Comparison of ENCODE assay signal across 9 mouse cellular contexts in genomic region chr5:90771880-90772653, GRCm38 (mm10). TPM values are rescaled to one million over a fixed set of nuclear protein-coding genes. Genes with fewer than 3 reads are reported as not detected.
DNase-seq lines count a peak whose midpoint lies in the region; ATAC-seq lines count a peak whose summit lies in the region.
"Had no signal": no experiment of that assay in that cellular context is flagged by ENCODE, and none has a peak within 500 bp of the region (broad histone marks: within the 10 kb centered on the region; RNA-seq: fewer than 3 reads in every experiment).

Gene Pf4, plus strand, starts transcription at chr5:90772435.

- H3K36me3 ChIP-seq in heart, embryonic 15.5 days: no peaks in the 10 kb centered on the region

- no peak within 1 kb of the TSS for H3K9ac ChIP-seq in heart, embryonic 15.5 days

- peak within 1 kb of the TSS; percentile 7; the same call in 1 of the 2 replicates for H3K4me2 ChIP-seq in heart, embryonic 15.5 days

- 0 out of 2 replicates have a peak, but pooled peaks cover 10% of the 10 kb centered on the region for H3K4me1 ChIP-seq in heart, embryonic 15.5 days (replicated peaks)

- no peaks in the 10 kb centered on the region for H3K27me3 ChIP-seq in heart, embryonic 15.5 days
- H3K27me3 ChIP-seq: Patski had no signal

- no peaks in the 10 kb centered on the region for H3K9me3 ChIP-seq in heart, embryonic 15.5 days (replicated peaks)

- WGBS in heart, embryonic 15.5 days: 50% methylated on average over 16 of the region's 16 CpGs

- H3K27ac ChIP-seq in heart, embryonic 15.5 days: no peak within 1 kb of the TSS

- ATAC-seq in heart, embryonic 15.5 days (replicated peaks; ENCODE audit: insufficient number of reproducible peaks, insufficient read depth, low FRiP score, low read depth): peak; percentile 80
- peak; percentile 48 for ATAC-seq in megakaryocyte-erythroid progenitor cell, adult 5-6 weeks (replicated peaks; ENCODE audit: low FRiP score, low TSS enrichment, poor library complexity, severe bottlenecking)
- ATAC-seq in activated CD4-positive, CD25-positive, alpha-beta regulatory T cell, adult 4 months: no peak
- ATAC-seq: Patski had no signal

- no peak for DNase-seq in thymus, postnatal 0 days (ENCODE audit: low spot score)
- no peak for DNase-seq in thymus, postnatal 4 days
- peak; percentile 64 for DNase-seq in kidney, postnatal 10 days
- DNase-seq in ovary, postnatal 36 days (ENCODE audit: low spot score): no peak
- no peak for DNase-seq in layer of hippocampus, adult 18-20 months (ENCODE audit: low spot score in 2 of 2)

- no peak within 1 kb of the TSS for H3K4me3 ChIP-seq in heart, embryonic 15.5 days

RNA-seq across cellular contexts. Expression of gene Pf4, which starts in this region (rescaled TPM):
- polyA plus RNA-seq in thymus, postnatal 0 days (2015; fragmentation: Nextera tagmentation; extraction: Ambion mirVana): 84.2 and 88.9 TPM in 2 replicates
- polyA plus RNA-seq in heart, embryonic 15.5 days (2015; fragmentation: Nextera tagmentation; extraction: Ambion mirVana): 45.6 and 47.9 TPM in 2 replicates
- 2.3 TPM in 1 of 2 replicates, not detected in the other for total RNA-seq in megakaryocyte-erythroid progenitor cell, adult 5-6 weeks (2014; fragmentation: Nextera tagmentation)
- 40.2 and 87.4 TPM in 2 replicates for total RNA-seq in megakaryocyte-erythroid progenitor cell, adult 5-6 weeks (2017)
- not detected for polyA plus RNA-seq in activated CD4-positive, CD25-positive, alpha-beta regulatory T cell, adult 4 months (2017; shearing (Covaris generic))
- 1 to 10 TPM; 1.2 to 1.4 TPM for total RNA-seq in layer of hippocampus, adult 18-20 months (2021)
- polyA plus RNA-seq: Patski had no signal

Comparison
In these comparisons a context has a peak if more than half of its experiments do, and no peak if none do; other contexts are left out.
1. RNA of gene Pf4 (polyA plus RNA-seq): 84.2 to 88.9 TPM in thymus, postnatal 0 days and 45.6 to 47.9 TPM in heart, embryonic 15.5 days; not detected in activated CD4-positive, CD25-positive, alpha-beta regulatory T cell, adult 4 months; every median in the first group is over 10 times any median in the second.